24 mouse cellular contexts compared by ENCODE assay signal in the genomic region with DNA sequence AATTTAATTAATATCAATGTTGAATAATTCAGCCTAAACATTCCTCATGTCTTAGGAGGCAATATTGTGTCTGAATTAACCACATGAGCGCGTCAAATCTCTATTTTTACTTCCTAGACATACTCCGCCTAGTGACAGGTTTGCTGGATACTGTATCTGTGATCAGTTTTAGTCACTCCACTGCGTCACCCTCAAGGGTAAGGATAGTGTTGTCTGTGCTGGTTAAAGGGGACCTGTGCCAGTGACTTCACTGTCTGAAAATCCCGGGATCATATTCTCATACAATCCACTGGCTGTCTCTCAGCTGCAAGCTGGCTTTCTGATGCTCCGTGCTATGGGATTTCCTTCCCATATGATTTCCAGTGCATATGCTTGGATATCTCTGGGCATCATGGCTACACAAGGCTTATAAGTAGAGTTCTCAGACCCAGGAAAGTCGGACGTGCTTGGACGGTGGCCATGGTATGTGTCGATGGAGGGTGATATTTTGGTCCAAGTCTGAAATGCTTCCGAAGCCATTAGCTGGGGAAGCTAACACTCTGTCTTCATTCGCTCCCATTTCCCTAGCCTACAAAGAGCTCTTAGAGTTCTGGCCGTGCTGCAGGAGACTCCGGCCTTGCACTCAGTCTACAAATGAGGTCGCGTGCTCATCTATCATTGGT. TPM values are rescaled to one million over a fixed set of nuclear protein-coding genes. Genes with fewer than 3 reads are reported as not detected.
DNase-seq lines count a peak whose midpoint lies in the region; ATAC-seq and TF ChIP-seq lines count a peak whose summit lies in the region.
"Had no signal": no experiment of that assay in that cellular context is flagged by ENCODE, and none has a peak within 500 bp of the region (broad histone marks: within the 10 kb centered on the region; RNA-seq: fewer than 3 reads in every experiment).

No protein-coding gene starts in this region.

- peaks cover 28% of the 10 kb centered on the region for H3K4me1 ChIP-seq in heart, postnatal 0 days (ENCODE audit: control insufficient read depth, insufficient read depth)
- H3K4me1 ChIP-seq: forebrain, embryonic 12.5 days; hindbrain, embryonic 12.5 days; neural tube, embryonic 13.5 days had no signal

- no peaks in the 10 kb centered on the region for H3K27me3 ChIP-seq in heart, postnatal 0 days (ENCODE audit: control insufficient read depth, insufficient read depth, low read length)
- H3K27me3 ChIP-seq: forebrain, embryonic 12.5 days; hindbrain, embryonic 12.5 days; neural tube, embryonic 13.5 days had no signal

- peak; percentile 88 for ATAC-seq in heart, postnatal 0 days (ENCODE audit: insufficient read depth, low read depth)

- no peak overlapping the region for H3K4me3 ChIP-seq in heart, postnatal 0 days (ENCODE audit: low read depth, low read length)
- H3K4me3 ChIP-seq: forebrain, embryonic 12.5 days; hindbrain, embryonic 12.5 days; layer of hippocampus, adult 2 months; neural tube, embryonic 13.5 days had no signal

- peak overlapping the region; percentile 33 for H3K4me2 ChIP-seq in heart, postnatal 0 days (ENCODE audit: low read depth, low read length)
- H3K4me2 ChIP-seq: forebrain, embryonic 12.5 days; hindbrain, embryonic 12.5 days; midbrain, embryonic 11.5 days; neural tube, embryonic 13.5 days had no signal

- H3K9me3 ChIP-seq in heart, postnatal 0 days (replicated peaks; ENCODE audit: control insufficient read depth, low read length) = no peaks in the 10 kb centered on the region
- H3K9me3 ChIP-seq: forebrain, embryonic 12.5 days; G1E; hindbrain, embryonic 12.5 days; neural tube, embryonic 13.5 days had no signal

- TF ChIP-seq EP300 in heart, postnatal 0 days (IDR thresholded peaks at IDR 0.05; ENCODE audit: low read depth) = no peak

- no peak overlapping the region for H3K9ac ChIP-seq in heart, postnatal 0 days (replicated peaks; ENCODE audit: low read depth, low read length)
- H3K9ac ChIP-seq: forebrain, embryonic 12.5 days; hindbrain, embryonic 12.5 days; liver, embryonic 14.5 days; neural tube, embryonic 13.5 days had no signal

- no peaks in the 10 kb centered on the region for H3K36me3 ChIP-seq in heart, postnatal 0 days (replicated peaks; ENCODE audit: control insufficient read depth, insufficient read depth, low read length)
- H3K36me3 ChIP-seq: forebrain, embryonic 12.5 days; G1E; hindbrain, embryonic 12.5 days; neural tube, embryonic 13.5 days had no signal

- WGBS in heart, postnatal 0 days = 35% methylated on average over 16 of the region's 16 CpGs

- intact Hi-C loops in heart, postnatal 25 days (cut with DNase I) = loop anchor here (5.0 kb wide), 1 partner anchor 57 kb away; no protein-coding TSS in a partner anchor

- peak overlapping the region; percentile 86 for H3K27ac ChIP-seq in heart, postnatal 0 days (ENCODE audit: low read depth)
- H3K27ac ChIP-seq: forebrain, embryonic 12.5 days; hindbrain, embryonic 12.5 days; layer of hippocampus, adult 2 months; liver, embryonic 14.5 days; neural tube, embryonic 13.5 days had no signal

- DNase-seq in heart, adult 18-20 months = peak; percentile 18 to 46
- DNase-seq in heart, postnatal 25 days (ENCODE audit: low spot score) = no peak
- DNase-seq in lung, postnatal 10 days = peak; percentile 24
- no peak for DNase-seq in lung, adult 18-20 months
- DNase-seq in heart, postnatal 0 days (ENCODE audit: low spot score) = peak; percentile 65
- DNase-seq in thymus, postnatal 10 days (ENCODE audit: low spot score in 2 of 2) = no peak
- DNase-seq in cerebellum, postnatal 14 days = no peak
- DNase-seq: cerebellum, adult 9-10 months; kidney, adult 11 months; kidney, postnatal 10 days; left cerebral cortex, postnatal 4 days; lung, postnatal 4 days; right cerebral cortex, postnatal 14 days; thymus, postnatal 36 days had no signal

- peak; percentile 34 for TF ChIP-seq CTCF in heart, postnatal 0 days (IDR thresholded peaks at IDR 0.05; ENCODE audit: low read depth)

RNA-seq across cellular contexts. Expression of a gene that starts 23.7 kb away (rescaled TPM):
- total RNA-seq in heart, adult 18-20 months (2021) = 1 to 10 TPM; 1.9 to 2.0 TPM
- total RNA-seq in heart, postnatal 25 days (2021) = 1 to 10 TPM; 2.3 to 2.5 TPM
- 3.7 TPM in 2 replicates for total RNA-seq in heart, postnatal 0 days (2014; rRNA removed; ENCODE audit: low replicate concordance)
- polyA plus RNA-seq in heart, postnatal 0 days (2015; fragmentation: Nextera tagmentation; extraction: Ambion mirVana) = 5.3 and 5.4 TPM in 2 replicates

RNA-seq across cellular contexts. Expression of a gene that starts 25.2 kb away (rescaled TPM):
- total RNA-seq in heart, adult 18-20 months (2021) = 1 to 10 TPM; 7.3 to 7.8 TPM
- total RNA-seq in heart, postnatal 25 days (2021) = 1 to 10 TPM; 4.8 to 5.9 TPM
- 1.5 and 3.9 TPM in 2 replicates for total RNA-seq in heart, postnatal 0 days (2014; rRNA removed; ENCODE audit: low replicate concordance)
- 5.9 and 6.2 TPM in 2 replicates for polyA plus RNA-seq in heart, postnatal 0 days (2015; fragmentation: Nextera tagmentation; extraction: Ambion mirVana)

RNA-seq across cellular contexts. Expression of a gene that starts 52.4 kb away (rescaled TPM):
- 1 to 10 TPM; 1.1 to 1.2 TPM for total RNA-seq in heart, adult 18-20 months (2021)
- total RNA-seq in heart, postnatal 25 days (2021) = 1 to 10 TPM; 1.3 to 1.8 TPM
- 0.11 and 1.4 TPM in 2 replicates for total RNA-seq in heart, postnatal 0 days (2014; rRNA removed; ENCODE audit: low replicate concordance)
- 0.41 and 0.64 TPM in 2 replicates for polyA plus RNA-seq in heart, postnatal 0 days (2015; fragmentation: Nextera tagmentation; extraction: Ambion mirVana)
- total RNA-seq: left cerebral cortex, postnatal 4 days had no signal
- polyA plus RNA-seq: CD4-positive, CD25-positive, alpha-beta regulatory T cell, adult 4 months; forebrain, embryonic 12.5 days; G1E; hindbrain, embryonic 12.5 days; liver, embryonic 14.5 days; midbrain, embryonic 11.5 days; testis, adult 2 months had no signal

RNA-seq across cellular contexts. Expression of a gene that starts 54.7 kb away (rescaled TPM):
- total RNA-seq in heart, adult 18-20 months (2021) = 10 to 100 TPM; 37.3 to 51.9 TPM
- 10 to 100 TPM; 62.6 to 64.4 TPM for total RNA-seq in heart, postnatal 25 days (2021)
- 30.8 and 32.5 TPM in 2 replicates for total RNA-seq in heart, postnatal 0 days (2014; rRNA removed; ENCODE audit: low replicate concordance)
- 12.2 and 13.3 TPM in 2 replicates for polyA plus RNA-seq in heart, postnatal 0 days (2015; fragmentation: Nextera tagmentation; extraction: Ambion mirVana)
- total RNA-seq: monocyte, adult 5-6 weeks had no signal
- polyA plus RNA-seq: CD4-positive, CD25-positive, alpha-beta regulatory T cell, adult 4 months had no signal

Comparison
In these comparisons a context has a peak if more than half of its experiments do, and no peak if none do; other contexts are left out.
1. DNase-seq: peak in heart, adult 18-20 months (2 of 2), lung, postnatal 10 days (single experiment) and heart, postnatal 0 days (single experiment); none in heart, postnatal 25 days (single experiment), lung, adult 18-20 months (0 of 2), thymus, postnatal 10 days (0 of 2) and cerebellum, postnatal 14 days (0 of 2).